Mouse (Mus musculus) embryonic facial prominence, embryonic 14.5 days (tissue): Measurements from ENCODE around the gene Hps3. TPM values are rescaled to one million over a fixed set of nuclear protein-coding genes. Genes with fewer than 3 reads are reported as not detected.

Experiments used
- ATAC-seq: fragments of 200-750 bp; cut with Nextera tagmentation; 2 replicates; pipeline ENCODE4 v1.8.0; 2017; ENCODE audit warnings: low read depth, moderate number of reproducible peaks, moderate TSS enrichment
- DNase-seq: peaks from one replicate; pipeline ENCODE4 v3.0.0-alpha.2; 2015; ENCODE audit warnings: low spot score
- H3K27ac ChIP-seq: fragments of 300-500 bp; sonication (generic); replicated peaks from 2 replicates; pipeline ENCODE4 v1.5.1; 2014; ENCODE audit warnings: low read depth, mild to moderate bottlenecking, low read length, moderate library complexity
- H3K27me3 ChIP-seq: fragments of 300-500 bp; sonication (generic); replicated peaks from 2 replicates; pipeline ENCODE4 v1.6.1; 2014; ENCODE audit warnings: low read length; ENCODE audit not compliant: control insufficient read depth, insufficient read depth
- H3K36me3 ChIP-seq: fragments of 300-500 bp; sonication (generic); 2 replicates; pipeline ENCODE4 v1.6.1; 2014; ENCODE audit warnings: low read length, mixed read lengths; ENCODE audit not compliant: control insufficient read depth, insufficient read depth
- H3K4me1 ChIP-seq: fragments of 300-500 bp; sonication (generic); 2 replicates; pipeline ENCODE4 v1.6.1; 2014; ENCODE audit warnings: antibody characterized with exemption, low read length; ENCODE audit not compliant: control insufficient read depth, insufficient read depth
- H3K4me2 ChIP-seq: fragments of 300-500 bp; sonication (generic); 2 replicates; pipeline ENCODE4 v1.6.1; 2014; ENCODE audit warnings: low read depth, mild to moderate bottlenecking, low read length, moderate library complexity, mixed read lengths
- H3K4me3 ChIP-seq: fragments of 300-500 bp; sonication (generic); 2 replicates; pipeline ENCODE4 v1.5.1; 2014; ENCODE audit warnings: low read depth, mild to moderate bottlenecking, low read length
- H3K9ac ChIP-seq: fragments of 300-500 bp; sonication (generic); 2 replicates; pipeline ENCODE4 v1.6.1; 2014; ENCODE audit warnings: low read depth, mild to moderate bottlenecking, low read length, moderate library complexity, mixed read lengths
- H3K9me3 ChIP-seq: fragments of 300-500 bp; sonication (generic); 2 replicates; pipeline ENCODE4 v1.6.1; 2016; ENCODE audit warnings: low read length; ENCODE audit not compliant: control insufficient read depth
- WGBS: fragments of 180-500 bp; shearing (Covaris S2); extraction: QIAGEN DNeasy Blood & Tissue Kit; methylation state at CpG from one replicate; pipeline ENCODE4 v1.1.7; 2014; 5-methylcytosine and 5-hydroxymethylcytosine counted together
- polyA plus RNA-seq: library from polyadenylated mRNA; unstranded; fragments of >200 nt; fragmentation: Nextera tagmentation; extraction: Ambion mirVana; gene quantifications from 2 replicates; pipeline ENCODE4 v1.2.1, GENCODE M21; 2014

Hps3 gene
- polyA plus RNA-seq, 1 experiment from 2014 or later, result 9.9 TPM

DNA sequence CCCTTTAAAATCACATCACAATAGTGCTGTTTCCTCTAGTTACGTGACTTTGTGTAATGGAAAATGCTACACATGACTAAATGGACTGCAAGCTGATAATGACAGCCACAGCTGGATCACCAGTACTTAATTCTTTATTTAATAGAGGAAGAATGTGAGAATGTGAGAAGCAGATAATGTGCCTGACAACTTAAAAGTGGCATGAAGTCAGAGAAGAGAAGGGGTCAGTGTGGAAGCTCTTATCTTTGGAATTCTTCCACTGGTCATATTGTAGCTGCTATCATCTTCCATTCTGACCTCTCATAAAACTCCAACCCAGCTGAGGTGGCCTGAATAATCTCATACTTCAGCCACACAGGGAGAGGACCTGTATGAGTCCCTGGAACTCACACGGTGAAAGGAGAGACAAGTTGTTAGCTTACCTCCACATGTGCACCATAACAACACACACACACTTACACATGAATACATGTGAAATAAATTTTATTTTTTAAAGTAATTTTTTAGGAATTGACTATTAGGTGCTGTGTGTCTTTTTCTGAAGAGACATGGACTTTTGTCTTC, 70.4 kb downstream of the Hps3 start:
- Histone ChIP-seq H3K4me2 (no peak overlapping the region), H3K9me3 (no peaks in the 10 kb centered on the region), H3K27ac (no peak overlapping the region), H3K4me3 (no peak overlapping the region), H3K4me1 (0 out of 2 replicates have a peak, but pooled peaks cover 10% of the 10 kb centered on the region), H3K36me3 (no peaks in the 10 kb centered on the region), H3K9ac (no peak overlapping the region), H3K27me3 (no peaks in the 10 kb centered on the region)
- no peak for ATAC-seq
- DNase-seq, result no peak
- WGBS, result 80% methylated on average over 2 of the region's 2 CpGs

DNA sequence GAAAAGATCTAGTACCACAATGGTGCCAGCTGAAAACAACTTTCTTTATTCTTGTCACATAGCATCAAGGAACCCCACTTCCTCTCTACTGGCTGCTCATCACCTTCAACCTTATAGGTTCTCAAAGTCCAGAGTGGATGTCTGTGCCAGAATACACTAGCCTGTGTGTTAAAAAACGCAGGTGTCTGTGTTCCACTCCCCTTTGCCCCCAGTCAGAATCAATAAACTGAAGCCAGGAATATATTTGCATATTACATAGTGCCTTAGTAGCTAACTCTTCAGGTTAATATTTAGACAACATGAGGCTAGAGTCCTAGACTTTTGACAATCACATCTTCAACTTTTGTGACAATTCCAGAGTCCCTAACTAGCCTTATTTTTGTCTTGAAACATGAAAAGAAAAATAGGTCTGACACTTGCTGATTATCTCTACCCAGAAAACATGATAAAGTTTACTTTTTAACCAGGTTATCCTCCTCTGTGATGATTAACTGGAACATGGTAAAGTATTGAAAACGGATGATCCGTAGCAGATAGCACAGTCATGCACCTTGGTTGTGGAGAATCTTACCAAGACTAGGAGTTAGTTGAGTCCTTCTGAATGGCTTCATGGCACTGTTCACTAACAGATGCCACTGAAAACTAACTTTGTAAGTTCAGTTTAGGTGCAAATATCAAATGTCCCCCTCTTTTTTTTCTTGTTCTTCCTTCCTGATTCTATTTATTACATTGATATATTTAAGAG, 72.2 kb downstream of the Hps3 start:
- H3K4me3 ChIP-seq, result no peak overlapping the region
- 91% methylated on average over 3 of the region's 3 CpGs for WGBS
- no peaks in the 10 kb centered on the region for H3K9me3 ChIP-seq
- ATAC-seq (no peak), DNase-seq (no peak)
- H3K4me2 ChIP-seq, result no peak overlapping the region
- no peaks in the 10 kb centered on the region for H3K36me3 ChIP-seq
- H3K27ac ChIP-seq, result no peak overlapping the region
- no peak overlapping the region for H3K9ac ChIP-seq
- 0 out of 2 replicates have a peak, but pooled peaks cover 10% of the 10 kb centered on the region for H3K4me1 ChIP-seq
- H3K27me3 ChIP-seq, result no peaks in the 10 kb centered on the region

DNA sequence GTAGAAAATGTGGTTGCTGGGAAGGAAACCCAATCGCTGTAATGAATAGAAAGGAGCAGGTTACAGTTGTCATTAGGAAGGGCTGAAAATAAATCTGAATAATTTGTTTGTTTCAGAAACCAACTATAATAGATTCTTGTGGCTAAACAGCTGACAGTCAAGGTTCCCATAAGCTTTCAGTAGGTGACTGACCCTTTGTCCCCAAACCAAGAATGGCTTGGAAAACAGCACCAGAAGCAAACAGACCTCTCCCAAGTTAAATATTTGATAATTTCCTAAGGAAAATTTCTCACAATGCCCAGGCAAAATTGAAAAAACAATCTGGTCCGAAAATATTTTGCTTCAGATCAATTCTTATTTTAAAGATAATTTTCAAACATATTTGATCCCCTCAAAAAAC, 73.8 kb downstream of the Hps3 start:
- no peak overlapping the region for H3K9ac ChIP-seq
- no peak overlapping the region for H3K4me2 ChIP-seq
- no peak overlapping the region for H3K4me3 ChIP-seq
- DNase-seq (no peak), ATAC-seq (no peak)
- H3K4me1 ChIP-seq, result peaks cover 10% of the 10 kb centered on the region; the same call in 1 of the 2 replicates
- WGBS, result 80% methylated on average over 2 of the region's 2 CpGs
- H3K27me3 ChIP-seq, result no peaks in the 10 kb centered on the region
- no peaks in the 10 kb centered on the region for H3K36me3 ChIP-seq
- H3K27ac ChIP-seq, result no peak overlapping the region
- no peaks in the 10 kb centered on the region for H3K9me3 ChIP-seq

DNA sequence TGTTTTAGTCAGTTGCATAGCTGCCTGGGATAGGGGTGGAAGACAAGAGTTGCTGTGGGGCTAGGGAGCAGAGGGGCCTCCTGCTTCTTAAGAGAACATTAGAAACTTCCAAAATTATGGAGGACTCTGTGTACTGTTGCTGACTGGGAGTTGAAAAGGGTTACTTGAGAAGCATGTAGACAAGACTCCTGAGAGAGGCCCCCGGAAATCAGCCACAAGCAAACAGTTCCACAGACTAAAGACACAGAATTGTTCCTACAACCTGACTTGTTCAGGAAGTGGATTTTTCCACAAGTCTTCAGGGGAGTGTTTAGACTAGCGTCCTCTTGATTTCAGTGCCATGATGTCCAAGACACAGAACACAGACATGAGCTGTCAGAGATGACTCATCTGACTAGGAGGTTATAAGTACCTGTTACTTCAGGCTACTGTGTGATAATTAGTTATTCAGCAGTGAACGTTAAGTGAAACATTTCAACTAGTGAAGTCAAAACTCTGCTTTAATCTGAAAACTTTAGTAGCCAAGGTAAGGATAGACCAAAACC, 74.5 kb downstream of the Hps3 start:
- no peak overlapping the region for H3K9ac ChIP-seq
- no peak; the same call in 1 of the 2 replicates for ATAC-seq
- no peak overlapping the region for H3K4me3 ChIP-seq
- H3K4me2 ChIP-seq, result peak overlapping the region; percentile 9; the same call in 1 of the 2 replicates
- 45% methylated on average over 3 of the region's 3 CpGs for WGBS
- peaks cover 10% of the 10 kb centered on the region; the same call in 1 of the 2 replicates for H3K4me1 ChIP-seq
- no peak overlapping the region for H3K27ac ChIP-seq
- H3K9me3 ChIP-seq, result no peaks in the 10 kb centered on the region
- no peak for DNase-seq
- no peaks in the 10 kb centered on the region for H3K27me3 ChIP-seq
- H3K36me3 ChIP-seq, result no peaks in the 10 kb centered on the region

DNA sequence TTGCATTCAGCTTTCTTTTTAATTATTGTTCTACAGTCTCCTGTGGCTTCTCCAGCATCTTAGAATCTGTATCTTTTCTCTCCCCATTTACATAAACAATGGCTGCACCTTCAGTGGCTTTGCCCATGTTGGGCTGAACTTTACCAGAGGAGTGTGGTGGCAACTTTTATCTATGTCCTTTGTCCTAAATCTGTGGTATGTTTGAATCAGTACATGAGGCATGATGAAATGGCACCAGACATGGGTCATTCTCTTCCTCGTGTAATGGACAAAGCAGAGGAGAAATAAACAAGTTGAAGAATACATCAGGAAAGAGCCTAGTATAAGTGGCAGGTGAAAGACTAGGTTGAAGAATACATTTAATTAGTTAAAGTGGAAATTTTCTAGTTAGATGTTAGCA, 76.1 kb downstream of the Hps3 start:
- DNase-seq (no peak), ATAC-seq (no peak)
- H3K9me3 ChIP-seq, result no peaks in the 10 kb centered on the region
- no peak overlapping the region for H3K9ac ChIP-seq
- H3K4me1 ChIP-seq, result peaks cover 10% of the 10 kb centered on the region; the same call in 1 of the 2 replicates
- no peak overlapping the region for H3K4me2 ChIP-seq
- H3K36me3 ChIP-seq, result no peaks in the 10 kb centered on the region
- no peak overlapping the region for H3K27ac ChIP-seq
- H3K4me3 ChIP-seq, result no peak overlapping the region
- 79% methylated on average over 1 of the region's 1 CpGs for WGBS
- H3K27me3 ChIP-seq, result no peaks in the 10 kb centered on the region

DNA sequence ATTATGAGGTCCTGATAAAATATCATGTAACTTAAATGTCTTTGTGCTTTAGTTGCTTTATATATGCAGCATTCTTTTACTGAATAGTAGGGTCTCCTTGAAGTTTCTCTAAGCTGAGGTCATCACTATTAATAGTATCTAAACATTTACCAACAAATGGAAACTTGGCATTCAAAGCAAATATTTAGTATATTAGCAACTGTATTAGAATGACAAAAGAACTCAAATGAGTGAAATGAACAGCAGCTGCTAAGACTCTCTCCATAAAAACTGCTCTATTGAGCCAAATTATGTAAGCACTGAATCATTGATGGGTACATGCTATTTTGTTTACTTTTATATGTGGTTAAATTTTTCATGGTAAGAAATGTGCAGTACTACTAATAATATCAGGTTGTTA, 77.1 kb downstream of the Hps3 start:
- ATAC-seq (no peak), DNase-seq (no peak)
- Histone ChIP-seq H3K9ac (no peak overlapping the region), H3K4me1 (peaks cover 10% of the 10 kb centered on the region; the same call in 1 of the 2 replicates), H3K36me3 (no peaks in the 10 kb centered on the region), H3K27me3 (no peaks in the 10 kb centered on the region), H3K4me3 (no peak overlapping the region), H3K4me2 (no peak overlapping the region), H3K27ac (no peak overlapping the region), H3K9me3 (no peaks in the 10 kb centered on the region)

DNA sequence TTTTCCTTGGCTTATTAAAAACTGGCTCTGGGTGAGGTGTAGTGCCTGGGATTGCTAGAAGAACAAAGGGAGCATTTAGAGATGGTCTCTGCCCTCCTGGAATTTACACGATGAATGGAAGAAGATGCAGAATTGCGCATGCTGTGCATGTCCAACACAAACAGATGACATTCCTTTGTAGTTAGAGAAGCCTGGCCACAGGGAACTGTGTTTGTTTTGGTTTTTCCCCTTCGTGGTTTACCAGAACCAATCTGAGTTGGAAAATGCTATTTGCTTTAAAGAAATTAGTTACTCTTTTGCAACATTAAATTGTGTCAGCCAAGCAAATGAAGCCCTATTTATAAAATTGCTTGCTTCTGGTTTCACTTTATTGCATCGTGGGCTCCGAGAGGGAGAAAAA, 78.2 kb downstream of the Hps3 start, which contains the start of gene Cp:
Cp (plus strand) TSS at position 170 of the 400 bp plus-strand sequence.
- peak; percentile 78 for DNase-seq
- Histone ChIP-seq H3K9me3 (no peaks in the 10 kb centered on the region), H3K36me3 (no peaks in the 10 kb centered on the region), H3K9ac (no peak within 1 kb of the TSS), H3K27ac (peak within 1 kb of the TSS; percentile 25), H3K4me3 (0 out of 2 replicates have a peak within 1 kb of the TSS, but pooled peaks have one; percentile 2), H3K4me1 (peaks cover 10% of the 10 kb centered on the region; the same call in 1 of the 2 replicates), H3K4me2 (peak within 1 kb of the TSS; percentile 36), H3K27me3 (no peaks in the 10 kb centered on the region)
- ATAC-seq, result 0 out of 2 replicates have a peak, but pooled peaks have one; percentile 47
- WGBS, result 18% methylated on average over 5 of the region's 5 CpGs

DNA sequence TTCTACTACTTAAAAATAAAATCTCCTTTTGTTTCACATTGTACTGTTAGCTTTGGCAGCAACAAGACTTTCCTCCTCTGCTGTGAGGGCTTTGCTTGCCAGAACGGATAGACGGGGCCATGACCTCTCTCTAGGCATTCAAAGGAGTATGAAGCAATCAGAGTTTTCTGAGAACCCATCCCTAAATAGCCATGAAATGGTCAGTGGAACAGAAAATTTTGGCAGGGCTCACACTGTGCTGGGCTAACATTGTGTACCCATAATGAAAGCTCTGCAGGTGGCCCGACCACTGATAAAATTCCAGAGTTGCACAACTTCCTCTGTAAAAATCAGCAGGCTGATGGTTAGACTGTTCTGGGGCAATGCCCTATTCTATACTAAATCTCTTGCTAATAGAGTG, 81.2 kb downstream of the Hps3 start:
- Histone ChIP-seq H3K9ac (no peak overlapping the region), H3K27ac (no peak overlapping the region), H3K4me1 (no peaks in the 10 kb centered on the region; the same call in 1 of the 2 replicates), H3K4me2 (no peak overlapping the region), H3K27me3 (no peaks in the 10 kb centered on the region), H3K9me3 (no peaks in the 10 kb centered on the region), H3K4me3 (no peak overlapping the region), H3K36me3 (no peaks in the 10 kb centered on the region)
- peak; percentile 90 for ATAC-seq
- 26% methylated on average over 3 of the region's 3 CpGs for WGBS
- DNase-seq, result peak; percentile 78
